Mouse (Mus musculus) hindbrain, embryonic 13.5 days (tissue): Measurements from ENCODE around the gene Neurl1b. TPM values are rescaled to one million over a fixed set of nuclear protein-coding genes. Genes with fewer than 3 reads are reported as not detected.

Experiments
- ATAC-seq: fragments of 200-750 bp; cut with Nextera tagmentation; 2 replicates; pipeline ENCODE4 v1.8.0; 2017; ENCODE audit warnings: moderate TSS enrichment; ENCODE audit not compliant: low FRiP score
- H3K27ac ChIP-seq: fragments of 300-500 bp; sonication (generic); 2 replicates; pipeline ENCODE4 v1.5.1; 2015; ENCODE audit warnings: inconsistent platforms, mild to moderate bottlenecking, moderate library complexity
- H3K27me3 ChIP-seq: fragments of 300-500 bp; sonication (generic); 2 replicates; pipeline ENCODE4 v1.6.1; 2015; ENCODE audit warnings: mild to moderate bottlenecking, inconsistent platforms
- H3K36me3 ChIP-seq: fragments of 300-500 bp; sonication (generic); 2 replicates; pipeline ENCODE4 v1.6.1; 2015; ENCODE audit warnings: mild to moderate bottlenecking, inconsistent platforms
- H3K4me1 ChIP-seq: fragments of 300-500 bp; sonication (generic); replicated peaks from 2 replicates; pipeline ENCODE4 v1.6.1; 2015; ENCODE audit warnings: inconsistent platforms
- H3K4me2 ChIP-seq: fragments of 300-500 bp; sonication (generic); 2 replicates; pipeline ENCODE4 v1.6.1; 2015; ENCODE audit warnings: inconsistent platforms, mild to moderate bottlenecking, moderate library complexity
- H3K4me3 ChIP-seq: fragments of 300-500 bp; sonication (generic); 2 replicates; pipeline ENCODE4 v1.5.1; 2015; ENCODE audit warnings: mild to moderate bottlenecking, inconsistent platforms
- H3K9ac ChIP-seq: fragments of 300-500 bp; sonication (generic); 2 replicates; pipeline ENCODE4 v1.6.1; 2015; ENCODE audit warnings: mild to moderate bottlenecking, inconsistent platforms
- H3K9me3 ChIP-seq: fragments of 300-500 bp; sonication (generic); 2 replicates; pipeline ENCODE4 v1.6.1; 2016; ENCODE audit warnings: inconsistent platforms
- WGBS: fragments of 180-500 bp; shearing (Covaris S2); methylation state at CpG from one replicate; pipeline ENCODE4 v1.1.7; 2015; 5-methylcytosine and 5-hydroxymethylcytosine counted together
- polyA plus RNA-seq: library from polyadenylated mRNA; unstranded; fragments of >200 nt; fragmentation: Nextera tagmentation; extraction: Ambion mirVana; gene quantifications from 2 replicates; pipeline ENCODE4 v1.2.1, GENCODE M21; 2015

The Neurl1b gene
- polyA plus RNA-seq, 1 experiment from 2014 or later = 0.78 TPM

- H3K4me1 ChIP-seq = peaks cover 3% of the 10 kb centered on the region
- H3K36me3 ChIP-seq = no peaks in the 10 kb centered on the region
- H3K9ac ChIP-seq = no peak overlapping the region
- H3K4me3 ChIP-seq = no peak overlapping the region
- 59% methylated on average over 4 of the region's 4 CpGs for WGBS
- no peak for ATAC-seq
- no peak overlapping the region for H3K27ac ChIP-seq
- no peaks in the 10 kb centered on the region for H3K9me3 ChIP-seq
- no peak overlapping the region for H3K4me2 ChIP-seq
- peaks cover 25% of the 10 kb centered on the region for H3K27me3 ChIP-seq
These were observed 49.4 kb downstream of the Neurl1b start for GRCm38 (mm10) chr17:26463984-26464383.

GRCm38 (mm10) chr17:26464481-26464880 is 49.9 kb downstream of the Neurl1b start:
- no peaks in the 10 kb centered on the region for H3K9me3 ChIP-seq
- H3K9ac ChIP-seq = no peak overlapping the region
- 86% methylated on average over 9 of the region's 9 CpGs for WGBS
- H3K27me3 ChIP-seq = peaks cover 25% of the 10 kb centered on the region
- ATAC-seq = no peak
- peaks cover 3% of the 10 kb centered on the region for H3K4me1 ChIP-seq
- H3K4me2 ChIP-seq = no peak overlapping the region
- no peak overlapping the region for H3K4me3 ChIP-seq
- no peak overlapping the region for H3K27ac ChIP-seq
- H3K36me3 ChIP-seq = no peaks in the 10 kb centered on the region

GRCm38 (mm10) chr17:26464972-26465371 is 50.3 kb downstream of the Neurl1b start:
- H3K4me3 ChIP-seq = no peak overlapping the region

GRCm38 (mm10) chr17:26466741-26467150 is 52.1 kb downstream of the Neurl1b start:
- H3K36me3 ChIP-seq = no peaks in the 10 kb centered on the region

More at GRCm38 (mm10) chr17:26464972-26465371, 50.3 kb downstream of the Neurl1b start:
- no peak for ATAC-seq
- H3K36me3 ChIP-seq = no peaks in the 10 kb centered on the region
- H3K9ac ChIP-seq = 0 out of 2 replicates have a peak overlapping the region, but pooled peaks have one; percentile 2
- no peak overlapping the region for H3K4me2 ChIP-seq
- no peaks in the 10 kb centered on the region for H3K9me3 ChIP-seq
- peaks cover 3% of the 10 kb centered on the region for H3K4me1 ChIP-seq
- peaks cover 25% of the 10 kb centered on the region for H3K27me3 ChIP-seq
- no peak overlapping the region; the same call in 1 of the 2 replicates for H3K27ac ChIP-seq
- 72% methylated on average over 7 of the region's 7 CpGs for WGBS

GRCm38 (mm10) chr17:26467619-26468018 is 53.0 kb downstream of the Neurl1b start:
- Histone ChIP-seq H3K27me3 (peaks cover 25% of the 10 kb centered on the region), H3K4me3 (no peak overlapping the region), H3K9ac (no peak overlapping the region), H3K9me3 (no peaks in the 10 kb centered on the region), H3K36me3 (no peaks in the 10 kb centered on the region), H3K4me2 (no peak overlapping the region), H3K4me1 (peaks cover 3% of the 10 kb centered on the region), H3K27ac (no peak overlapping the region)
- 81% methylated on average over 4 of the region's 4 CpGs for WGBS
- no peak for ATAC-seq

More at GRCm38 (mm10) chr17:26466741-26467150, 52.1 kb downstream of the Neurl1b start:
- H3K27ac ChIP-seq = no peak overlapping the region
- peak; percentile 63 for ATAC-seq
- 11% methylated on average over 4 of the region's 4 CpGs for WGBS
- H3K4me2 ChIP-seq = peak overlapping the region; percentile 30
- no peak overlapping the region for H3K4me3 ChIP-seq
- H3K9me3 ChIP-seq = no peaks in the 10 kb centered on the region
- peaks cover 25% of the 10 kb centered on the region for H3K27me3 ChIP-seq
- H3K9ac ChIP-seq = no peak overlapping the region
- peaks cover 3% of the 10 kb centered on the region for H3K4me1 ChIP-seq

GRCm38 (mm10) chr17:26468102-26468894 is 53.7 kb downstream of the Neurl1b start:
- no peak overlapping the region for H3K4me2 ChIP-seq
- H3K4me1 ChIP-seq = peaks cover 3% of the 10 kb centered on the region
- WGBS = 82% methylated on average over 13 of the region's 13 CpGs
- no peak for ATAC-seq
- H3K27me3 ChIP-seq = peaks cover 20% of the 10 kb centered on the region
- H3K27ac ChIP-seq = no peak overlapping the region
- no peaks in the 10 kb centered on the region for H3K36me3 ChIP-seq
- H3K4me3 ChIP-seq = no peak overlapping the region
- no peak overlapping the region for H3K9ac ChIP-seq
- no peaks in the 10 kb centered on the region for H3K9me3 ChIP-seq

- Histone ChIP-seq H3K4me3 (no peak overlapping the region), H3K4me2 (no peak overlapping the region), H3K9ac (no peak overlapping the region), H3K27ac (no peak overlapping the region), H3K27me3 (no peaks in the 10 kb centered on the region), H3K9me3 (no peaks in the 10 kb centered on the region), H3K36me3 (no peaks in the 10 kb centered on the region), H3K4me1 (no peaks in the 10 kb centered on the region; the same call in 1 of the 2 replicates)
- no peak for ATAC-seq
- WGBS = 62% methylated on average over 6 of the region's 6 CpGs
These were observed 62.2 kb downstream of the Neurl1b start for GRCm38 (mm10) chr17:26476871-26477270.

GRCm38 (mm10) chr17:26478672-26479071 is 64.0 kb downstream of the Neurl1b start:
- Histone ChIP-seq H3K27me3 (no peaks in the 10 kb centered on the region), H3K9me3 (no peaks in the 10 kb centered on the region), H3K9ac (no peak overlapping the region), H3K27ac (no peak overlapping the region), H3K36me3 (no peaks in the 10 kb centered on the region), H3K4me2 (no peak overlapping the region), H3K4me3 (no peak overlapping the region), H3K4me1 (no peaks in the 10 kb centered on the region; the same call in 1 of the 2 replicates)
- ATAC-seq = no peak
- WGBS = 86% methylated on average over 4 of the region's 4 CpGs

- no peaks in the 10 kb centered on the region for H3K27me3 ChIP-seq
- no peak overlapping the region for H3K4me3 ChIP-seq
- H3K36me3 ChIP-seq = no peaks in the 10 kb centered on the region
- H3K9ac ChIP-seq = no peak overlapping the region
- no peak for ATAC-seq
- H3K9me3 ChIP-seq = no peaks in the 10 kb centered on the region
- no peak overlapping the region for H3K4me2 ChIP-seq
- no peaks in the 10 kb centered on the region; the same call in 1 of the 2 replicates for H3K4me1 ChIP-seq
- WGBS = 75% methylated on average over 6 of the region's 6 CpGs
- no peak overlapping the region for H3K27ac ChIP-seq
These were observed 65.0 kb downstream of the Neurl1b start for GRCm38 (mm10) chr17:26479619-26480018.

GRCm38 (mm10) chr17:26480956-26481355 is 66.3 kb downstream of the Neurl1b start:
- no peak overlapping the region for H3K9ac ChIP-seq
- WGBS = 84% methylated on average over 4 of the region's 4 CpGs
- H3K27me3 ChIP-seq = no peaks in the 10 kb centered on the region
- no peaks in the 10 kb centered on the region; the same call in 1 of the 2 replicates for H3K4me1 ChIP-seq
- no peaks in the 10 kb centered on the region for H3K36me3 ChIP-seq
- H3K9me3 ChIP-seq = no peaks in the 10 kb centered on the region
- H3K4me2 ChIP-seq = no peak overlapping the region
- H3K4me3 ChIP-seq = no peak overlapping the region
- no peak for ATAC-seq
- H3K27ac ChIP-seq = no peak overlapping the region

- ATAC-seq = no peak
- no peaks in the 10 kb centered on the region for H3K36me3 ChIP-seq
- no peak overlapping the region for H3K4me2 ChIP-seq
- no peaks in the 10 kb centered on the region for H3K27me3 ChIP-seq
- no peak overlapping the region for H3K9ac ChIP-seq
- H3K27ac ChIP-seq = no peak overlapping the region
- H3K4me1 ChIP-seq = no peaks in the 10 kb centered on the region
- WGBS = 90% methylated on average over 14 of the region's 14 CpGs
- no peak overlapping the region for H3K4me3 ChIP-seq
- H3K9me3 ChIP-seq = no peaks in the 10 kb centered on the region
These were observed 70.2 kb downstream of the Neurl1b start for GRCm38 (mm10) chr17:26484626-26485421.

GRCm38 (mm10) chr17:26487266-26487665 is 72.6 kb downstream of the Neurl1b start:
- 60% methylated on average over 5 of the region's 5 CpGs for WGBS

More at GRCm38 (mm10) chr17:26487266-26487665, 72.6 kb downstream of the Neurl1b start:
- no peaks in the 10 kb centered on the region for H3K27me3 ChIP-seq
- no peak overlapping the region for H3K4me2 ChIP-seq
- no peak overlapping the region for H3K9ac ChIP-seq
- H3K27ac ChIP-seq = no peak overlapping the region
- no peaks in the 10 kb centered on the region for H3K36me3 ChIP-seq
- H3K9me3 ChIP-seq = no peaks in the 10 kb centered on the region
- no peaks in the 10 kb centered on the region for H3K4me1 ChIP-seq
- ATAC-seq = no peak
- H3K4me3 ChIP-seq = no peak overlapping the region
